Mouse (Mus musculus) hematopoietic multipotent progenitor cell, adult 10-12 weeks (in vitro differentiated cells): ENCODE results near the gene Gm5294. TPM values are rescaled to one million over a fixed set of nuclear protein-coding genes. Genes with fewer than 3 reads are reported as not detected.

ENCODE experiments used
- polyA plus RNA-seq: library from polyadenylated mRNA; stranded (reverse); fragments of >175 nt; gene quantifications from 2 replicates; pipeline ENCODE4 v1.2.3, GENCODE M21; 2012; ENCODE audit warnings: low replicate concordance

Gm5294 gene
- not detected in 2 replicates for polyA plus RNA-seq

GRCm38 (mm10) chr5:138819780-138820179, at the start of gene Gm5294:
TSS of gene Gm5294 (plus strand) at chr5:138820080.

Other genes starting within 250 kb of the Gm5294 start
- 0.37 and 2.2 TPM in 2 replicates for gene Zfp68, start 200.3 kb upstream of the Gm5294 start, polyA plus RNA-seq
- 0.31 and 0.68 TPM in 2 replicates for gene A430033K04Rik, start 197.2 kb upstream of the Gm5294 start, polyA plus RNA-seq
- 1.5 and 11.6 TPM in 2 replicates for gene Fam20c, start 65.6 kb upstream of the Gm5294 start, polyA plus RNA-seq
- 3.1 and 4.8 TPM in 2 replicates for gene Pdgfa, start 177.3 kb downstream of the Gm5294 start, polyA plus RNA-seq